Mouse (Mus musculus) MEL-GATA-1-ER (cell line): ENCODE data around the gene Il2ra.

ENCODE experiments used
- DNase-seq: peaks from one replicate; pipeline ENCODE4 v3.0.0-alpha.2; 2012; ENCODE audit warnings: low read depth; ENCODE audit errors: extremely low read depth

Gene Il2ra

DNA sequence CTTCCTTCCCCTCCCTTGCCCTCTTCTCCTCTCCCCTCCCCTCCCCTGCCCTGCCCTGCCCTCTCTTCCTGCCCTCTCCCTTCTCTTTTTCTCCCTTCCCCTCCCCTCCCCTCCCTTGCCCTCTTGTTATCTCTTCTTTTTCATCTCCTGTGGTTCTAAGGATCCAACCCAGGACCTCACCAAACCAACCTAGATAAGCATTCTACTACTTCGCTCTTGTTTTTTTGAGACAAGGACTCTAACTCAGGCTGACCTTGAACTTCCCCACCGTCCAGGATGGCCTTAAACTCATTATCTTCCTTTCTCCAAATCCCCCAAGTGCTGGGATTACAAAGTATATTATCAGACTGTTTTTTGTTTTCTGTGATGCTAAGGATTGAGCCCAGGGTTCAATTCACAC lies 10.2 kb downstream of the Il2ra start:
- no peak for DNase-seq

- DNase-seq = no peak
Measured at GRCm38 (mm10) chr2:11653330-11653729, 10.7 kb downstream of the Il2ra start.

GRCm38 (mm10) chr2:11653780-11654179 lies 11.2 kb downstream of the Il2ra start:
- DNase-seq = no peak

DNA sequence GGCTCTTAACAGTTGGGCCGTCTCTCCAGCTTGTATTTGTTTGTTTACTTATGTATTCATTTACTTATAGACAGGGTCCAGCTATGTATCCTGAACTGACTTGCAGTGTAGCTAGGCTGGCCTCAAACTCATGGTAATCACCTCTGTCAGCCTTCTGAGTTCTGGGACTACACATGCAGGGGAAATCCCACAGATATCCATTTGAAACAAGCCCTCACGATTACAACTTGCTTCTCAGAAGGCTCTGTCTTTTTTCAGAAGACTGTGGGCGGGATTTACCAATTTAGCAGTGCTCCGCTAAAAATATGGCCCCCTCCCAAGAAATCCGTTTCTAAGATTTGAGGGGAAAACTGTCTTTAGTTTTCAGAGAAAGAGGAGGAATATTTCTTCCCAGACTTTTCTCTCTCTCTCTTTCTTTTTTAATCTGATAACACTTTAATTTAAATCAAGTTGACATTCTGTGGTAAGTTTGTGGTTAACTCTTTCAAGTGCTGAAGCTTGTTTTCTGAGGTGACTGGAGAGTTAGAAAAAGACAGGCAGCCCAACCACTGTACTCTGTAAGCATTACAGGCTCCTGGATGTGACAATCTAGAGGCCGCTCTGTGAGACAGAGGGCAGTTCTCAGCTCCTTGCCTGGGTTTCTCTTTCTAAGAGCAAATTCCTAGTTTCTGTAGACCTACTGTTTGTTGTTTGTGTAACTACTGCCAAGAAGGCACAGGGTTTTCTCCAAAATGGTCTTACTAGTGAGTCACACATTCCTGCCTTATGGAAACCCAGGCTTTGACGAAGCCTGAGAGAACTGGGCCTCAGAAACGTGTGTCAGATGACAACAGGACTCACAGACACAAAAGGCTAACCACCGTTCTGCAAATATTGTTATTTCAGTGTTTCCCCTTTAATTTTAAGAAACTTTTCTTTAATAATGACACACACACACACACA lies 12.7 kb downstream of the Il2ra start:
- DNase-seq = no peak

DNA sequence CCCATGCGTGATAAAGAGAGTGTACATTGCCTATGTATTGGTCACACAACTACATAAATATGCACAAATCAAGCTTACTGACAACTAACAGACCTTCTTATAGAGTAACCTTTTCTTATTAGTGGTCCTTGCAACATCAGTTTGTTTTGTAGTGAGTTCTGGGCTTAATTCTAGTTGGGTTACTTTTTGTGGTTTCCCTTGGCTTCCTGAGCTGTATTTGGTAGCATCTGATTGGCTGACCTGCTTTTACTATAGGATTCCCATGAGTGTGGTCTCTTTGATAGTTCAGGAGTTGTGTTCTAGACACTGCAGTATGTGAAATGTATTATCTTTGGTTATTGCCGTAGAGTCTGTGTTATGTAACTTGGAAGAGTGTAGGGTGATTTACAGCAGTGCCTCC lies 15.0 kb downstream of the Il2ra start:
- no peak for DNase-seq

DNA sequence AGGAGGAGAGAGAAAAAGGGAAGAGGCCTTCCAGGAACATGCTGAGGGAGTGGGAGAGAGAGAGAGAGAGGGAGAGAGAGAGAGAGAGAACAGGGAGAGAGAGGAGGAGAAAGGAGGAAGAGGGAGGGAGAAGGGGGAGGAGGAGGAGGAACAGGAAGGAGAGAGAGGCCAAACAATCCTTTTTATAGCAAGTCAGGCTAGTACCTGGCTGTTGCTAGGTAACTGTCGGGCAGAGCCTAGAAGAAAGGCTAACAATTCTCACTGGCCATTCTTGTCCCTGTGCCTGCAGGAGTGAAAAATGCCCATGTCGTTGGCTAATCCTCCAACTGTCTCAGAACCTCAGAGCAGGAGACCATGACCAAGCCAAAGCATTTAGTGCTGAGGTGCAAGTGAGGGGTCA lies 16.7 kb downstream of the Il2ra start:
- DNase-seq = no peak

DNA sequence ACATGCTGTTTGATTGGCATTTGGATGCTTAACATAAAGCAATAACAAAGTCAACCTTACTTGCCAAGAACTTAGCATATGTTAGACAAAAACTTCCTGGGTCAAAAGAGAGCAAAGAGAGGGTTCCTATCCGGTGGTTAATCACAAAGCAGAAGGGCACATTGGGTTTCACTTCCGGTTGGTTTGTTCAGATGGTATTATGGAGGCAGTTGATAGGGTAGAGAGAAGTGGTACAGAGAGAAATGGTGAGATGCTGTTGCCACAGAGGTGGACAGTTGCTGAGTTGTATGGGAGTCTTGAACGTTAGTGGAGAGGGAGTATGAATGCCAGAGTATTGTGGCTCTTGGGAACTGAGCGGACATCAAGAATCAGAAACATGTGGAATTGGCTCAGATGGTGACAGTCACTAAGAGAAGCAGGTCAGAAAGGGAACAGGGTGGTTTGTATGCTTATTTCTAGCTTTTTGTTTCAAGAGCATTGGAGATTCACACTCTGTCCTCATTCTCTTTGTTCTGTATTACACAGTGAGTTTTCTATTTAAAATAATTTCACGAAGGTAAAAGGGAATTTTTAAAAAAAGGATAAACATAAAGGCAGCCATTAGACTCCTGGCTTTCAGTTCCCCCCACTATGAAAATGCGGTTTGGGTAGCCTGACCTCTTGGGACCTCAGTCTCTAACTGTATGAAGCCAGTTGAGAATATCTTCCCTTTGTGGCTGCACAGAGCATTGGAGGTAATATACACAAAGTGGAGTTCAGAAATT lies 19.7 kb downstream of the Il2ra start:
- no peak for DNase-seq

DNA sequence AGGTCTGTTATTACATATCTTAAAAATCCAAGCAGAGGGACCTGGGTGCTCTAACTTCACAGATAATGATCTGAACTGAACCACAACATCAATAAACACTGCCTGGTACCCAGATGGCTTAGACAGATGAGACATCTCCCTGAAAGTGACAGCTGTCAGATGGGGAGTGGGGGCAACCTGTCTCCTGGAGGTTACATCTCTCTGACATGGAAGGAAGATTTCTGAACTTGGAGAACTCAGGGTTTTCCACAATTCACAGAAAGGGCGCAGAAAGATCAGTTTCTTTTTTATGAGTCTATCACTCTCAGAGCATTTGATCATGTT lies 20.3 kb downstream of the Il2ra start:
- DNase-seq = no peak

GRCm38 (mm10) chr2:11663961-11664360 lies 21.4 kb downstream of the Il2ra start:
- peak; percentile 86 for DNase-seq

DNA sequence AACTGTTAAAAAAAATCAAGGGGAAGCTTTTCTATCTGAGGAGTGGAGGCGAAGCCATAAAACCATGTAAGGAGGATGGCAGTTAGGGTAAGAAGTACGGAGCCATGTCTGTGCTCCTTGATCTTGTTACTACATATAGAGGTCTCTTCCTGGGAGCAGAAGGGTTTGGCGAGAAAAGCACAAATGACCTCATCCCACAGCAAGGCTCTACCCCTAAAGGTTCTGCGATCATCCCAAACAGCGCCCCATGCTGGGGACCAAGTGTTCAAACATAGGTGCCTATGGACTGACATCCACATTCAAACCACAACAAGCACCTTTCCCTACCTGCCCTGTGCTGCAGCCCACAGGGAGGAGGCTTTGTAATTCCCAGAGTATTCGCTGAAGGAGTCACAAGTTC lies 21.8 kb downstream of the Il2ra start:
- DNase-seq = peak; percentile 62

DNA sequence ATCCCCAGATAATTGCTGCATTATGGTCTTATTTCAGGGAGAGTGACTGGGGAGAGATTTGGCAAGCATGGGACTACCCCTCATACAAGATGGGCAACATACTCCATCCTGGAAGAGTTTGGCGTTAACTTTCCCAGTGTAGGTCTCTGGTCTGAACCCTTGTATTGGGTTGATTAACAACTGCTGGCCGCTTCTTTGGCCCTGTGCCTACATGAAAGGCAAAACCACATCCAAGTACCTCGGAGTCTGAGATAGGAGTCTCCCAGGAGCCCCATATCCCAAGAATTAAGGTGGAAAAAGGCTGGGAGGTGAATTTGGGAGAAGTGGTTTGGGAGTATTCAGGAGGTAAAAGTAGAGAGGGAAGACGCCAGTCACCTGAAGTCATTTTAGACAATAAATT lies 22.2 kb downstream of the Il2ra start:
- no peak for DNase-seq

DNA sequence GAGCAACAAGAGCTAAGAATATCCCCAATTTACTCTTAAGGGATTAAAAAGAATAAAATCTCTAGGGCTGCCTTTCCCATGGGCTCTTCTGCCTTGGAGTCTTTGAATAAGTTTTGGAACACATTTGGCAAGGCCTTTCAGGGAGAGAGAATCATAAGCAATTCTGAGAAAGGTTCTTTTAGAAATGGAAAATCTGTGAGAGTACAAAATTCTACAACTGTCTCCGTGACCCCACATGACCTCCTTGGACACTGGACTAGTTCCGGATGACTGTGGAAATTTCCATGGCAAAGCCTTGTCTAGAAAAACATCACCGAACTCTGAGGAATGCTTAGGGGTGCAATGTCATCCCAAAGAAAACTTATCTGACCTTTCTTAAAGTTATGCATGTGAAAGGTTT lies 22.7 kb downstream of the Il2ra start:
- no peak for DNase-seq

DNA sequence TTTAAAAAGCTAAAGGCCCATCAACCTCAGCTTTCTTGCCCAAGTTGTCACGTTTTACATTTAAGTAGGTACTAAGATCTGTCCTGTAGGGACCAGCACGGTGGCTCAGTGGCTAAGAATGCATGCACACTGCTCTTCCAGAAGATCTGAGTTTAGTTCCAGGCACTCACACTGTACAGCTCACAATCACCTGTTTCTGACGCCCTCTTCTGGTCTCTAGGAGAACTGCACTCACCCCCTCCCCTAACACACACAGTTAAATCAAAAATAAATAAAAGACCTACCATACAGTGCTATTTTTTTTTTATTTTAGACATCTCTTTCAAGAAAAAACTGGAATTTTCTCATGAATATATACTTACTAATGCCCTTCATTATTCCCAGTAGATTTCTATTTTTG lies 29.5 kb downstream of the Il2ra start:
- DNase-seq = peak; percentile 25

- DNase-seq = no peak
Measured at GRCm38 (mm10) chr2:11679626-11680025, 37.0 kb downstream of the Il2ra start.

- DNase-seq = no peak
Measured at GRCm38 (mm10) chr2:11682712-11683111, 40.1 kb downstream of the Il2ra start.

DNA sequence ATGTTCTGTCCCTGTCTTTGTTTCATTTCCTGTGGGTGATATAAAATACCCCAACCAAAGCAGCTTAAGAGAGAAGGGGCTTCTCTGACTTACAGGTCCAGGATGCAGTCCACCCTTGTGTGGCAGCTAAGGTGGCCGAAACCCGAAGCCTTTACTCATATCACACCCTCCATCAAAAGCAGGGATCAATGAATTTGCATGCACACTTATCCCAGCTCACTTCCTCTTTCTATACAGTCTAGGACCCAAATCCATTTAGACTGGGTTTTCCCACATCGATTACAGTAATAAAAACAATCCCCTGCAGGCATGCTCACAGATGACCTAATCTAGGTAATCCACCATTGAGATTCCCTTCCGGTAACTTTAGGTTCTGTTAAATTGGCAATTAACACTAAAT lies 43.9 kb downstream of the Il2ra start:
- no peak for DNase-seq

- DNase-seq = no peak
Measured at GRCm38 (mm10) chr2:11687436-11687835, 44.8 kb downstream of the Il2ra start.

- DNase-seq = no peak
Measured at GRCm38 (mm10) chr2:11690201-11690890, 47.7 kb downstream of the Il2ra start.

DNA sequence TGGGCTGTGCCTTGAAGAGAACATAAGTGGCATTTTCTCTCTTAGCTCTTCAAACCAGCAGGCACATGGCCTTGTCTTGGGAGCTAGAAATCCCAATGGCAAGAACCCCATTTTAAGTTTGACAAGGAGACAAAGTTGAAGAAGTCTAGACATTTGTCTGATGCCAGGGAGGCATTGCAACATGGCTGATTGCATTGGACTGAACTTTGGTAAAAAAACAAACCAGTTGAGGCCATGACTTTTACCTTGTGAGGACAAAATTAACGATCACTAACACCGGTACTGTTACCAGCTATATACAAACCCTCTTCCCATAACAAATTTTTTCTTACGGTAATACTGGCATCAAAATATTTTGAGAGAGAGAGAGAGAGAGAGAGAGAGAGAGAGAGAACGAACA lies 50.7 kb downstream of the Il2ra start:
- no peak for DNase-seq

- DNase-seq = no peak
Measured at GRCm38 (mm10) chr2:11694104-11694503, 51.5 kb downstream of the Il2ra start.

DNA sequence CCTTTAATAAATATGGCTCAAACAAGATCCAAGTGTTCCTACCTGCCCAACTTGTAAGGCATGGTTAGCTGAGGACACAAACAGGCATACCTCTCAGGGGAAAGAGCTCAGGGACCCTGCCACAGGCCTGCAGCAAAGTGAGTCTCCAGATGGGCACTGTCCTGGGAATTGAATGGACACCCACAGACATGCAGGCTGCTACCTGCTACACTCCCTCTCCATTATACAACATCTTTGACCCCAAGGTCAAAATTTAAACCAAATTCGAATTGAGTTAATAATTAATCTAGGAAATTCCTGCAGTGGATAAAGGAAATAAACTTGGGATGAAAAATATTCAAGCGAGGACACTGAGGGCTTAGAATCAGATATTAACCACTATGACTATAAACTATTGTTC lies 53.3 kb downstream of the Il2ra start:
- no peak for DNase-seq

GRCm38 (mm10) chr2:11698994-11699393 lies 56.4 kb downstream of the Il2ra start:
- no peak for DNase-seq
